Comparison of ENCODE assay signal across 8 mouse cellular contexts in genomic region chr3:82876372-82876739, GRCm38 (mm10). TPM values are rescaled to one million over a fixed set of nuclear protein-coding genes. Genes with fewer than 3 reads are reported as not detected.
DNase-seq lines count a peak whose midpoint lies in the region; ATAC-seq and TF ChIP-seq lines count a peak whose summit lies in the region.

TSS of gene Rbm46 (minus strand) at chr3:82876483.

- peaks cover 43% of the 10 kb centered on the region for H3K27me3 ChIP-seq in E14TG2a.4 (ENCODE audit: insufficient read depth, low read length)
- H3K27me3 ChIP-seq in forebrain, embryonic 15.5 days: peaks cover 20% of the 10 kb centered on the region
- peaks cover 24% of the 10 kb centered on the region for H3K27me3 ChIP-seq in heart, postnatal 0 days (ENCODE audit: control insufficient read depth, insufficient read depth, low read length)
- peaks cover 25% of the 10 kb centered on the region for H3K27me3 ChIP-seq in liver, embryonic 12.5 days (replicated peaks)
- peaks cover 15% of the 10 kb centered on the region for H3K27me3 ChIP-seq in neural tube, embryonic 11.5 days (ENCODE audit: control insufficient read depth, insufficient read depth, low read length)

- H3K4me3 ChIP-seq in E14TG2a.4 (replicated peaks; ENCODE audit: low read length): peak within 1 kb of the TSS; percentile 74
- H3K4me3 ChIP-seq in forebrain, embryonic 15.5 days: peak within 1 kb of the TSS; percentile 41
- H3K4me3 ChIP-seq in heart, postnatal 0 days (ENCODE audit: low read depth, low read length): peak within 1 kb of the TSS; percentile 27
- peak within 1 kb of the TSS; percentile 38 for H3K4me3 ChIP-seq in liver, embryonic 12.5 days
- peak within 1 kb of the TSS; percentile 25; the same call in 1 of the 2 replicates for H3K4me3 ChIP-seq in neural tube, embryonic 11.5 days (ENCODE audit: low read depth, low read length)

- no peak within 1 kb of the TSS for H3K9ac ChIP-seq in forebrain, embryonic 15.5 days (replicated peaks)
- no peak within 1 kb of the TSS for H3K9ac ChIP-seq in heart, postnatal 0 days (replicated peaks; ENCODE audit: low read depth, low read length)
- no peak within 1 kb of the TSS for H3K9ac ChIP-seq in liver, embryonic 12.5 days
- no peak within 1 kb of the TSS for H3K9ac ChIP-seq in neural tube, embryonic 11.5 days (ENCODE audit: low read length)

- H3K9me3 ChIP-seq in E14TG2a.4 (ENCODE audit: low read length): no peaks in the 10 kb centered on the region
- H3K9me3 ChIP-seq in forebrain, embryonic 15.5 days: no peaks in the 10 kb centered on the region
- no peaks in the 10 kb centered on the region for H3K9me3 ChIP-seq in heart, postnatal 0 days (replicated peaks; ENCODE audit: control insufficient read depth, low read length)
- 0 out of 2 replicates have a peak, but pooled peaks cover 8% of the 10 kb centered on the region for H3K9me3 ChIP-seq in liver, embryonic 12.5 days (replicated peaks)
- peaks cover 3% of the 10 kb centered on the region; the same call in 1 of the 2 replicates for H3K9me3 ChIP-seq in neural tube, embryonic 11.5 days (ENCODE audit: control insufficient read depth, low read length)

- no peaks in the 10 kb centered on the region for H3K36me3 ChIP-seq in E14TG2a.4 (ENCODE audit: insufficient read depth, low read length)
- no peaks in the 10 kb centered on the region for H3K36me3 ChIP-seq in forebrain, embryonic 15.5 days
- H3K36me3 ChIP-seq in heart, postnatal 0 days (replicated peaks; ENCODE audit: control insufficient read depth, insufficient read depth, low read length): no peaks in the 10 kb centered on the region
- no peaks in the 10 kb centered on the region for H3K36me3 ChIP-seq in liver, embryonic 12.5 days
- no peaks in the 10 kb centered on the region for H3K36me3 ChIP-seq in neural tube, embryonic 11.5 days (ENCODE audit: control insufficient read depth, insufficient read depth, low read length)

- 26% methylated on average over 36 of the region's 36 CpGs for WGBS in forebrain, embryonic 15.5 days
- 18% methylated on average over 22 of the region's 36 CpGs for WGBS in heart, postnatal 0 days
- 20% methylated on average over 36 of the region's 36 CpGs for WGBS in liver, embryonic 12.5 days (ENCODE audit: insufficient replicate concordance)
- WGBS in neural tube, embryonic 11.5 days: 29% methylated on average over 36 of the region's 36 CpGs

- H3K4me1 ChIP-seq in E14TG2a.4 (replicated peaks; ENCODE audit: low read depth, low read length): 0 out of 2 replicates have a peak, but pooled peaks cover 8% of the 10 kb centered on the region
- peaks cover 9% of the 10 kb centered on the region for H3K4me1 ChIP-seq in forebrain, embryonic 15.5 days
- no peaks in the 10 kb centered on the region for H3K4me1 ChIP-seq in heart, postnatal 0 days (ENCODE audit: control insufficient read depth, insufficient read depth)
- H3K4me1 ChIP-seq in liver, embryonic 12.5 days: peaks cover 6% of the 10 kb centered on the region; the same call in 1 of the 2 replicates
- no peaks in the 10 kb centered on the region for H3K4me1 ChIP-seq in neural tube, embryonic 11.5 days (ENCODE audit: control insufficient read depth, insufficient read depth, low read length)

- TF ChIP-seq CTCF in E14TG2a.4 (conservative IDR thresholded peaks at IDR 0.05; ENCODE audit: low read length): no peak
- TF ChIP-seq CTCF in heart, postnatal 0 days (IDR thresholded peaks at IDR 0.05; ENCODE audit: low read depth): no peak

- no peak within 1 kb of the TSS for H3K27ac ChIP-seq in forebrain, embryonic 15.5 days (replicated peaks)
- no peak within 1 kb of the TSS for H3K27ac ChIP-seq in heart, postnatal 0 days (ENCODE audit: low read depth)
- H3K27ac ChIP-seq in liver, embryonic 12.5 days: no peak within 1 kb of the TSS
- H3K27ac ChIP-seq in neural tube, embryonic 11.5 days (ENCODE audit: low read depth, low read length): no peak within 1 kb of the TSS

- TF ChIP-seq EP300 in heart, postnatal 0 days (IDR thresholded peaks at IDR 0.05; ENCODE audit: low read depth): no peak

- peak within 1 kb of the TSS; percentile 47 for H3K4me2 ChIP-seq in forebrain, embryonic 15.5 days (replicated peaks)
- H3K4me2 ChIP-seq in heart, postnatal 0 days (ENCODE audit: low read depth, low read length): peak within 1 kb of the TSS; percentile 41
- H3K4me2 ChIP-seq in liver, embryonic 12.5 days: peak within 1 kb of the TSS; percentile 56
- peak within 1 kb of the TSS; percentile 43 for H3K4me2 ChIP-seq in neural tube, embryonic 11.5 days (ENCODE audit: low read depth)

- peak; percentile 27 for DNase-seq in cerebellum, adult 11 months
- peak; percentile 40 for DNase-seq in heart, postnatal 0 days (ENCODE audit: low spot score)
- DNase-seq in kidney, postnatal 14 days: peak; percentile 86
- peak; percentile 85 for DNase-seq in neural tube, embryonic 11.5 days (ENCODE audit: low spot score)
- DNase-seq in thymus, postnatal 4 days: peak; percentile 13

- peak; percentile 98 for ATAC-seq in forebrain, embryonic 15.5 days (replicated peaks)
- ATAC-seq in heart, postnatal 0 days (ENCODE audit: insufficient read depth, low read depth): peak; percentile 83
- peak; percentile 37; the same call in 1 of the 2 replicates for ATAC-seq in liver, embryonic 12.5 days
- ATAC-seq in neural tube, embryonic 11.5 days (ENCODE audit: insufficient read depth, low FRiP score, low TSS enrichment): peak; percentile 94

RNA-seq across cellular contexts. Expression of gene Rbm46, which starts in this region (rescaled TPM):
- polyA plus RNA-seq in forebrain, embryonic 15.5 days (2015; fragmentation: Nextera tagmentation; extraction: Ambion mirVana): 0.52 and 0.99 TPM in 2 replicates
- total RNA-seq in heart, postnatal 0 days (2014; rRNA removed; ENCODE audit: low replicate concordance): 0.81 TPM in 1 of 2 replicates, not detected in the other
- polyA plus RNA-seq in heart, postnatal 0 days (2015; fragmentation: Nextera tagmentation; extraction: Ambion mirVana): 0.75 and 0.86 TPM in 2 replicates
- polyA plus RNA-seq in liver, embryonic 12.5 days (2016; fragmentation: Nextera tagmentation; extraction: Ambion mirVana): 2.1 and 2.5 TPM in 2 replicates
- 2.1 and 2.3 TPM in 2 replicates for polyA plus RNA-seq in neural tube, embryonic 11.5 days (2014; fragmentation: Nextera tagmentation; extraction: Ambion mirVana)

Comparison
In these comparisons a context has a peak if more than half of its experiments do, and no peak if none do; other contexts are left out.
1. Peak in ATAC-seq, H3K4me3 ChIP-seq and H3K4me2 ChIP-seq in forebrain, embryonic 15.5 days; RNA of the gene not detected or under 1 TPM.
2. Peak in DNase-seq, ATAC-seq, H3K4me3 ChIP-seq and H3K4me2 ChIP-seq in heart, postnatal 0 days; RNA of the gene not detected or under 1 TPM.
3. DNase-seq: peak in every context shown above with its lines; median percentile 86 in kidney, postnatal 14 days; 85 in neural tube, embryonic 11.5 days; 40 in heart, postnatal 0 days; 27 in cerebellum, adult 11 months; 13 in thymus, postnatal 4 days.
4. ATAC-seq: peak in every context shown above with its lines; median percentile 98 in forebrain, embryonic 15.5 days; 94 in neural tube, embryonic 11.5 days; 83 in heart, postnatal 0 days; 37 in liver, embryonic 12.5 days.